Mouse (Mus musculus) embryonic stem cell, embryonic (primary cell): Measurements from ENCODE around the gene Ttc28.

Source experiments
- CTCF ChIA-PET, 4 experiments: fragments of 300-600 bp in 2 of 4; fragments of 350-600 bp in 2 of 4; sonication (Branson Sonifier 250); formaldehyde crosslinking; loops; one replicate each; lab custom pipeline; 2022; ENCODE audit warnings: inconsistent platforms in 2 of 4; lab: Charles Lee
- POLR2A ChIA-PET, 4 experiments: fragments of 300-600 bp in 2 of 4; fragments of 350-600 bp in 2 of 4; sonication (Branson Sonifier 250); formaldehyde crosslinking; loops; one replicate each; lab custom pipeline; 2022; ENCODE audit warnings: antibody characterized with exemption in 4 of 4, inconsistent platforms in 1 of 4; lab: Charles Lee

Gene Ttc28

GRCm38 (mm10) chr5:110873160-110873559 is 6.4 kb upstream of the Ttc28 start:
- ChIA-PET POLR2A (interaction anchor here in 3 of 4 experiments (0.6 to 1.2 kb wide), 6 partner anchors 9 to 401 kb away, joined by 3 to 6 read pairs (median 3); no protein-coding TSS in a partner anchor), CTCF (interaction anchor here in 2 of 4 experiments (0.7 kb wide), 3 partner anchors 41 to 292 kb away, joined by 3 to 5 read pairs (median 5); partner anchors contain the start of gene Ulk1 (in 1 of the 2))

GRCm38 (mm10) chr5:110874711-110875110 is 4.9 kb upstream of the Ttc28 start:
- ChIA-PET CTCF (no interaction called here), POLR2A (interaction anchor here in 1 of 4 experiments (1.0 kb wide), 2 partner anchors 9 to 71 kb away, joined by 3 to 5 read pairs; no protein-coding TSS in a partner anchor)

- ChIA-PET POLR2A (interaction anchor here in 2 of 4 experiments (0.6 to 1.3 kb wide), 4 partner anchors 10 to 104 kb away, joined by 3 to 7 read pairs (median 4); partner anchors contain the start of gene Ep400 (in 1 of the 2)), CTCF (no interaction called here)
These were observed 4.3 kb upstream of the Ttc28 start for GRCm38 (mm10) chr5:110875286-110875685.

- ChIA-PET CTCF (interaction anchor here in 3 of 4 experiments (0.6 to 1.2 kb wide), 4 partner anchors 37 to 392 kb away, joined by 3 to 4 read pairs (median 3); no protein-coding TSS in a partner anchor), POLR2A (interaction anchor here (0.6 to 2.0 kb wide), 24 partner anchors 8 to 408 kb away, joined by 3 to 11 read pairs (median 4); partner anchors contain the start of genes Ep400 (in 2 of the 4) and Ulk1 (in 2 of the 4))
These were observed 1.7 kb upstream of the Ttc28 start for GRCm38 (mm10) chr5:110877666-110878505.

GRCm38 (mm10) chr5:110878526-110878925 is 1.1 kb upstream of the Ttc28 start:
- ChIA-PET POLR2A (interaction anchor here (0.6 to 2.7 kb wide), 23 partner anchors 8 to 409 kb away, joined by 3 to 11 read pairs (median 4); partner anchors contain the start of genes Ulk1 (in 2 of the 4) and Ep400 (in 1 of the 4)), CTCF (interaction anchor here in 2 of 4 experiments (1.2 to 1.3 kb wide), 2 partner anchors 38 kb away, joined by 3 to 4 read pairs; no protein-coding TSS in a partner anchor)

GRCm38 (mm10) chr5:110879042-110879441 is 561 bp upstream of the Ttc28 start:
- POLR2A ChIA-PET: interaction anchor here in 3 of 4 experiments (0.7 to 2.7 kb wide), 28 partner anchors 8 to 706 kb away, joined by 3 to 14 read pairs (median 4); partner anchors contain the start of genes Ep400 (in 2 of the 3) and Ulk1 (in 2 of the 3)
- CTCF ChIA-PET: interaction anchor here in 2 of 4 experiments (0.8 to 1.3 kb wide), 3 partner anchors 39 to 390 kb away, joined by 3 to 5 read pairs (median 3); no protein-coding TSS in a partner anchor

- CTCF ChIA-PET: interaction anchor here in 1 of 4 experiments (0.6 kb wide), 1 partner anchor 269 kb away, joined by 3 read pairs; no protein-coding TSS in a partner anchor
- POLR2A ChIA-PET: interaction anchor here in 1 of 4 experiments (0.7 kb wide), 1 partner anchor 66 kb away, joined by 6 read pairs; no protein-coding TSS in a partner anchor
These were observed 9.0 kb downstream of the Ttc28 start for GRCm38 (mm10) chr5:110888596-110888995.

GRCm38 (mm10) chr5:110889945-110890344 is 10.3 kb downstream of the Ttc28 start:
- ChIA-PET CTCF (no interaction called here), POLR2A (interaction anchor here in 1 of 4 experiments (2.3 kb wide), 1 partner anchor 10 kb away, joined by 7 read pairs; the partner anchor contains the start of gene Ttc28)

GRCm38 (mm10) chr5:110890561-110890960 is 11.0 kb downstream of the Ttc28 start:
- ChIA-PET CTCF (no interaction called here), POLR2A (interaction anchor here in 2 of 4 experiments (0.7 to 2.3 kb wide), 2 partner anchors 10 kb away, joined by 7 to 11 read pairs; partner anchors contain the start of gene Ttc28 (in 2 of the 2))

- POLR2A ChIA-PET: interaction anchor here in 2 of 4 experiments (0.7 to 1.1 kb wide), 2 partner anchors 258 to 281 kb away, joined by 4 read pairs; no protein-coding TSS in a partner anchor
- CTCF ChIA-PET: interaction anchor here in 1 of 4 experiments (0.6 kb wide), 1 partner anchor 444 kb away, joined by 3 read pairs; no protein-coding TSS in a partner anchor
These were observed 17.6 kb downstream of the Ttc28 start for GRCm38 (mm10) chr5:110897114-110897788.

GRCm38 (mm10) chr5:110898169-110898568 is 18.6 kb downstream of the Ttc28 start:
- CTCF ChIA-PET: interaction anchor here in 1 of 4 experiments (0.6 kb wide), 1 partner anchor 311 kb away, joined by 3 read pairs; no protein-coding TSS in a partner anchor

GRCm38 (mm10) chr5:110898785-110899184 is 19.2 kb downstream of the Ttc28 start:
- CTCF ChIA-PET: no interaction called here
- POLR2A ChIA-PET: interaction anchor here in 1 of 4 experiments (0.7 kb wide), 1 partner anchor 273 kb away, joined by 3 read pairs; no protein-coding TSS in a partner anchor

More at GRCm38 (mm10) chr5:110898169-110898568, 18.6 kb downstream of the Ttc28 start:
- POLR2A ChIA-PET: interaction anchor here in 2 of 4 experiments (0.7 kb wide), 2 partner anchors 44 to 280 kb away, joined by 3 to 4 read pairs; no protein-coding TSS in a partner anchor

GRCm38 (mm10) chr5:110900331-110900730 is 20.7 kb downstream of the Ttc28 start:
- ChIA-PET POLR2A (no interaction called here), CTCF (no interaction called here)

- CTCF ChIA-PET: no interaction called here
- POLR2A ChIA-PET: no interaction called here
These were observed 27.1 kb downstream of the Ttc28 start for GRCm38 (mm10) chr5:110906708-110907107.

GRCm38 (mm10) chr5:110908879-110909278 is 29.3 kb downstream of the Ttc28 start:
- CTCF ChIA-PET: interaction anchor here in 2 of 4 experiments (0.8 to 2.3 kb wide), 3 partner anchors 348 to 361 kb away, joined by 3 to 7 read pairs (median 4); no protein-coding TSS in a partner anchor
- POLR2A ChIA-PET: interaction anchor here in 1 of 4 experiments (1.4 kb wide), 1 partner anchor 60 kb away, joined by 3 read pairs; no protein-coding TSS in a partner anchor

- POLR2A ChIA-PET: interaction anchor here in 1 of 4 experiments (0.6 kb wide), 1 partner anchor 270 kb away, joined by 4 read pairs; no protein-coding TSS in a partner anchor
- CTCF ChIA-PET: no interaction called here
These were observed 30.5 kb downstream of the Ttc28 start for GRCm38 (mm10) chr5:110909955-110910589.

GRCm38 (mm10) chr5:110914859-110915258 is 35.3 kb downstream of the Ttc28 start:
- ChIA-PET CTCF (interaction anchor here in 2 of 4 experiments (0.6 to 0.7 kb wide), 2 partner anchors 42 to 342 kb away, joined by 3 to 4 read pairs; no protein-coding TSS in a partner anchor), POLR2A (interaction anchor here in 2 of 4 experiments (0.5 to 0.9 kb wide), 3 partner anchors 45 to 293 kb away, joined by 3 to 4 read pairs (median 3); no protein-coding TSS in a partner anchor)
